ENCODE assay signal across 8 mouse cellular contexts in genomic region chr15:79441331-79442256, GRCm38 (mm10). TPM values are rescaled to one million over a fixed set of nuclear protein-coding genes. Genes with fewer than 3 reads are reported as not detected.
A peak's percentile ranks its signal among the peaks of the same experiment; 100 is the strongest.
DNase-seq lines count a peak whose midpoint lies in the region; ATAC-seq lines count a peak whose summit lies in the region.

No protein-coding gene starts in this region.

- H3K4me3 ChIP-seq in embryonic facial prominence, embryonic 13.5 days = peak overlapping the region; percentile 91
- peak overlapping the region; percentile 90 for H3K4me3 ChIP-seq in heart, embryonic 10.5 days
- peak overlapping the region; percentile 76 for H3K4me3 ChIP-seq in liver, embryonic 12.5 days
- H3K4me3 ChIP-seq in stomach, embryonic 14.5 days (ENCODE audit: low read depth, low read length) = peak overlapping the region; percentile 95

- no peaks in the 10 kb centered on the region for H3K9me3 ChIP-seq in embryonic facial prominence, embryonic 13.5 days
- H3K9me3 ChIP-seq in heart, embryonic 10.5 days = no peaks in the 10 kb centered on the region
- H3K9me3 ChIP-seq in liver, embryonic 12.5 days (replicated peaks) = no peaks in the 10 kb centered on the region
- no peaks in the 10 kb centered on the region for H3K9me3 ChIP-seq in stomach, embryonic 14.5 days (ENCODE audit: control insufficient read depth, low read depth, low read length)

- ATAC-seq in embryonic facial prominence, embryonic 13.5 days (ENCODE audit: insufficient number of reproducible peaks, insufficient read depth, low FRiP score, low TSS enrichment, low read depth) = peak; percentile 23
- peak; percentile 57 for ATAC-seq in liver, embryonic 12.5 days
- ATAC-seq in stomach, embryonic 14.5 days (ENCODE audit: insufficient number of reproducible peaks, insufficient read depth, low FRiP score, low read depth) = peak; percentile 39; the same call in 1 of the 2 replicates

- peaks cover 63% of the 10 kb centered on the region for H3K4me1 ChIP-seq in embryonic facial prominence, embryonic 13.5 days
- peaks cover 73% of the 10 kb centered on the region for H3K4me1 ChIP-seq in heart, embryonic 10.5 days
- H3K4me1 ChIP-seq in liver, embryonic 12.5 days = peaks cover 69% of the 10 kb centered on the region
- peaks cover 30% of the 10 kb centered on the region for H3K4me1 ChIP-seq in stomach, embryonic 14.5 days (ENCODE audit: control insufficient read depth, insufficient read depth, low read length)

- peak; percentile 69 to 71 for DNase-seq in B cell, adult 2 months
- DNase-seq in adrenal gland, postnatal 4 days (ENCODE audit: low spot score in 2 of 2) = peak; percentile 65 to 68
- DNase-seq in heart, embryonic 10.5 days (ENCODE audit: low spot score) = peak; percentile 84
- DNase-seq in kidney, adult 9 months = peak; percentile 72
- peak; percentile 75 for DNase-seq in naive thymus-derived CD4-positive, alpha-beta T cell, adult 2 months (ENCODE audit: low read depth)

- H3K27me3 ChIP-seq in embryonic facial prominence, embryonic 13.5 days = no peaks in the 10 kb centered on the region; the same call in 1 of the 2 replicates
- H3K27me3 ChIP-seq in heart, embryonic 10.5 days (ENCODE audit: insufficient read depth, poor library complexity, severe bottlenecking) = peaks cover 6% of the 10 kb centered on the region; the same call in 1 of the 2 replicates
- peaks cover 16% of the 10 kb centered on the region for H3K27me3 ChIP-seq in liver, embryonic 12.5 days (replicated peaks)
- H3K27me3 ChIP-seq in stomach, embryonic 14.5 days (ENCODE audit: control insufficient read depth, insufficient read depth, low read length) = no peaks in the 10 kb centered on the region

- WGBS in embryonic facial prominence, embryonic 13.5 days = under 1% methylated on average over 81 of the region's 107 CpGs
- under 1% methylated on average over 91 of the region's 107 CpGs for whole genome bisulfite sequencing in heart, embryonic 10.5 days
- WGBS in liver, embryonic 12.5 days (ENCODE audit: insufficient replicate concordance) = 1% methylated on average over 82 of the region's 107 CpGs
- WGBS in stomach, embryonic 14.5 days = under 1% methylated on average over 70 of the region's 107 CpGs

- H3K36me3 ChIP-seq in embryonic facial prominence, embryonic 13.5 days = peaks cover 24% of the 10 kb centered on the region
- H3K36me3 ChIP-seq in heart, embryonic 10.5 days = peaks cover 18% of the 10 kb centered on the region
- peaks cover 20% of the 10 kb centered on the region for H3K36me3 ChIP-seq in liver, embryonic 12.5 days
- H3K36me3 ChIP-seq in stomach, embryonic 14.5 days (ENCODE audit: control insufficient read depth, insufficient read depth, low read length) = peaks cover 19% of the 10 kb centered on the region

- H3K9ac ChIP-seq in embryonic facial prominence, embryonic 13.5 days = peak overlapping the region; percentile 98
- H3K9ac ChIP-seq in liver, embryonic 12.5 days = peak overlapping the region; percentile 76
- H3K9ac ChIP-seq in stomach, embryonic 14.5 days (replicated peaks; ENCODE audit: low read depth, low read length) = peak overlapping the region; percentile 99

- peak overlapping the region; percentile 95 for H3K27ac ChIP-seq in embryonic facial prominence, embryonic 13.5 days
- peak overlapping the region; percentile 99 for H3K27ac ChIP-seq in heart, embryonic 10.5 days
- H3K27ac ChIP-seq in liver, embryonic 12.5 days = peak overlapping the region; percentile 79
- H3K27ac ChIP-seq in stomach, embryonic 14.5 days (ENCODE audit: low read length) = peak overlapping the region; percentile 96

- H3K4me2 ChIP-seq in embryonic facial prominence, embryonic 13.5 days = peak overlapping the region; percentile 86
- H3K4me2 ChIP-seq in liver, embryonic 12.5 days = peak overlapping the region; percentile 89
- peak overlapping the region; percentile 83 for H3K4me2 ChIP-seq in stomach, embryonic 14.5 days (replicated peaks; ENCODE audit: low read depth, low read length)

RNA-seq across cellular contexts. Expression of gene Csnk1e, which starts 13.8 kb away (rescaled TPM):
- total RNA-seq in adrenal gland, postnatal 4 days (2021) = 100 to 1,000 TPM; 108 to 111 TPM
- polyA plus RNA-seq in embryonic facial prominence, embryonic 13.5 days (2015; fragmentation: Nextera tagmentation; extraction: Ambion mirVana) = 100 and 112 TPM in 2 replicates
- 87.9 and 102 TPM in 2 replicates for polyA plus RNA-seq in heart, embryonic 10.5 days (2016; fragmentation: Nextera tagmentation; extraction: Ambion mirVana)
- 24.1 and 24.7 TPM in 2 replicates for polyA plus RNA-seq in liver, embryonic 12.5 days (2016; fragmentation: Nextera tagmentation; extraction: Ambion mirVana)
- 64.3 and 70.3 TPM in 2 replicates for polyA plus RNA-seq in stomach, embryonic 14.5 days (2014; fragmentation: Nextera tagmentation; extraction: Ambion mirVana)

RNA-seq across cellular contexts. Expression of gene Tmem184b, which starts 38.2 kb away (rescaled TPM):
- total RNA-seq in adrenal gland, postnatal 4 days (2021) = 10 to 100 TPM; 45.7 to 47.4 TPM
- 67.1 and 72.0 TPM in 2 replicates for polyA plus RNA-seq in embryonic facial prominence, embryonic 13.5 days (2015; fragmentation: Nextera tagmentation; extraction: Ambion mirVana)
- polyA plus RNA-seq in heart, embryonic 10.5 days (2016; fragmentation: Nextera tagmentation; extraction: Ambion mirVana) = 67.7 and 76.3 TPM in 2 replicates
- polyA plus RNA-seq in liver, embryonic 12.5 days (2016; fragmentation: Nextera tagmentation; extraction: Ambion mirVana) = 16.4 and 19.0 TPM in 2 replicates
- 51.2 and 64.3 TPM in 2 replicates for polyA plus RNA-seq in stomach, embryonic 14.5 days (2014; fragmentation: Nextera tagmentation; extraction: Ambion mirVana)

Comparison
In these comparisons a context has a peak if more than half of its experiments do, and no peak if none do; other contexts are left out.
1. Peak in every context shown above with its lines: DNase-seq, ATAC-seq, H3K4me3 ChIP-seq and H3K27ac ChIP-seq.